Mouse (Mus musculus): ENCODE measurements around the gene Lgals4. TPM values are rescaled to one million over a fixed set of nuclear protein-coding genes. Genes with fewer than 3 reads are reported as not detected.

The Lgals4 gene
- polyA plus RNA-seq, 1 experiment from 2014 or later = 8.2 TPM

DNA sequence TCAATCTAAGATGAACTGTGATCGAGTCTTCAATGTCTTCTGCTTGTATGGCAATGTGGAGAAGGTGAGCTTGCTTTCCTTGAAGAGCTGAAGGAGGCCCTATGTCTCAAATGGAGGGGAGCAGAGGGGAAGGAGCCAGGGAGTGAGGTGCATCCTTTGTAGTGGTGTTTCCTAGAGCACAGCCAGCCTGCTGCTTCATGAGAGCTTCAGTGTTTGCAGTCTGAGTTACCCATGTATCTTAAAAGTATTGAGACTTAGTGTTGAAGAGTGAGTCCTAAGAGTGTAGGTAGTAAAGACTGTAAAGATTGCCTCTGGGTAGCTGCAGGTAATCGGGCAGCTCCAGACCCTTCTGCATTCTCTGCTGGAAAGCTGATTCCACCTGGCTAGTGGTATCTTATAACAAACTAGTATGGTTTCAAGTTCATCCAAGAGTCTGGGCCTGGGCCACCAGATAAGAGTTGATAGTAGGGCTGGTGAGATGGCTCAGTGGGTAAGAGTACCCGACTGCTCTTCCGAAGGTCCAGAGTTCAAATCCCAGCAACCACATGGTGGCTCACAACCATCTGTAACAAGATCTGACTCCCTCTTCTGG, 14.7 kb upstream of the Lgals4 start:
- H3K4me1 ChIP-seq = peaks cover 35% of the 10 kb centered on the region
- WGBS = 87% methylated on average over 4 of the region's 4 CpGs

DNA sequence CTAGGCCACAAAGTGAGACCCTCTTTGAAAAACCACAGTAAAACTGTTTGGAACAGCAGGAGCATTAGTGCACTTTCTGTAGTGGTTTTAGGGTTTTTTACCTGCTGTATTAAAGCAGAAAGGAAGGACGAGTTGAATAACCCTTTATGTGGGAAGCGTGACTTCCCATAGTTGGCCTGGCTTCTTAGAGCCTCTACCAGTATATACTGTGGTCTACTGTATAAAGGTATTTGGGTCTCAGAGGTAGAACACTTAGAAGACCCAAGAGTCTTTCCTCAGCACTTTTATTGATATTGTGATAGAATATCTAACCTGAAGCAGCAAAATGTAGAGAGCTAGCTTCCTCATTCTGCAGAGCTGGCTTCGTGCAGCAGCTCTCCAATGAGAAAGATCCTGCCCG, 14.1 kb upstream of the Lgals4 start:
- Histone ChIP-seq H3K36me3 (replicated peaks) (peaks cover 75% of the 10 kb centered on the region), H3K9me3 (no peaks in the 10 kb centered on the region), H3K27me3 (replicated peaks) (no peaks in the 10 kb centered on the region), H3K4me1 (peaks cover 38% of the 10 kb centered on the region), H3K9ac (no peak overlapping the region), H3K4me2 (no peak overlapping the region), H3K27ac (0 out of 2 replicates have a peak overlapping the region, but pooled peaks have one; percentile 41), H3K4me3 (no peak overlapping the region)
- 79% methylated on average over 4 of the region's 4 CpGs for WGBS
- no peak for ATAC-seq (replicated peaks)

More for the DNA sequence above, 14.7 kb upstream of the Lgals4 start:
- no peak overlapping the region for H3K4me2 ChIP-seq
- peaks cover 81% of the 10 kb centered on the region for H3K36me3 ChIP-seq (replicated peaks)
- H3K4me3 ChIP-seq = no peak overlapping the region
- H3K27ac ChIP-seq = no peak overlapping the region
- H3K27me3 ChIP-seq (replicated peaks) = no peaks in the 10 kb centered on the region
- no peak for ATAC-seq (replicated peaks)
- no peaks in the 10 kb centered on the region for H3K9me3 ChIP-seq
- H3K9ac ChIP-seq = no peak overlapping the region

DNA sequence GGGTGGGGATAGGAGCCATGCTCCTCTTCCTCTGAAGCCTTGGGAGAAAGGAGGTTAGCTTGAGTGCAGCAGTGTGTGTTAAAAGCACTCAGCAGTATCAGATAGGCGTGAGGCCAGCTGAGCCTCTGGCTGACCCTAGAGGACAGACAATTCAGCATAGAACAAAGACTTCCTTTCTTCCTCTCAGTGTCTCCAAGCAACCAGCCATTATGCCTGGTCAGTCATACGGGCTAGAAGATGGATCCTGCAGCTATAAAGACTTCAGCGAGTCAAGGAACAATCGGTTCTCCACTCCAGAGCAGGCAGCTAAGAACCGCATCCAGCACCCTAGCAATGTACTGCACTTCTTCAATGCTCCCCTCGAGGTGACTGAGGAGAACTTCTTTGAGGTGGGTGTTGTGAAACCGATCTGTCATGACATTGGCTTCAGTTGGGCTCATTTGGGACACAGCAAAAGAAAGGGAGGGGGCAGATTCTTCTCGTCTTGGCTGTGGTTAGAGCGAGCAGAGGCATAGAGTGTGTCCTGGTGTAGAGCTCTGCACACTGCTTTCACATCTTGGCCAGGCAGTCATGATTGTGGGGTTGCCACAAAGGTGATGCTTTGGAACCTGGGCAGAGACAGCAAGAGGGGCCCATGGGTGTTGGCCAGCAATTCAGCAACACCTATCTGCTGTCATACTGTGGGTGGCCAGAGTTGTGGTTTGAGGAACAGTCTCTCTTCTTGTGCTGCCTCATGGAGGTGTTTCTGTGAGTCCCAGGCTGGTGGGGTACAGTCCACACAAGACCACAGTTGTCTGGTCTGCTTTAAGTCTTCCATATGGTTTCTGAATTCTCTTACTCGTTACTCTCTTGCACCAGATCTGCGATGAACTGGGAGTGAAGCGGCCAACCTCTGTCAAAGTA, 13.0 kb upstream of the Lgals4 start:
- Histone ChIP-seq H3K4me1 (peaks cover 45% of the 10 kb centered on the region), H3K9ac (no peak overlapping the region), H3K36me3 (replicated peaks) (peaks cover 64% of the 10 kb centered on the region), H3K9me3 (no peaks in the 10 kb centered on the region), H3K4me2 (no peak overlapping the region), H3K27me3 (replicated peaks) (no peaks in the 10 kb centered on the region), H3K27ac (peak overlapping the region; percentile 41), H3K4me3 (no peak overlapping the region)
- ATAC-seq (replicated peaks) = no peak
- WGBS = 34% methylated on average over 12 of the region's 12 CpGs

DNA sequence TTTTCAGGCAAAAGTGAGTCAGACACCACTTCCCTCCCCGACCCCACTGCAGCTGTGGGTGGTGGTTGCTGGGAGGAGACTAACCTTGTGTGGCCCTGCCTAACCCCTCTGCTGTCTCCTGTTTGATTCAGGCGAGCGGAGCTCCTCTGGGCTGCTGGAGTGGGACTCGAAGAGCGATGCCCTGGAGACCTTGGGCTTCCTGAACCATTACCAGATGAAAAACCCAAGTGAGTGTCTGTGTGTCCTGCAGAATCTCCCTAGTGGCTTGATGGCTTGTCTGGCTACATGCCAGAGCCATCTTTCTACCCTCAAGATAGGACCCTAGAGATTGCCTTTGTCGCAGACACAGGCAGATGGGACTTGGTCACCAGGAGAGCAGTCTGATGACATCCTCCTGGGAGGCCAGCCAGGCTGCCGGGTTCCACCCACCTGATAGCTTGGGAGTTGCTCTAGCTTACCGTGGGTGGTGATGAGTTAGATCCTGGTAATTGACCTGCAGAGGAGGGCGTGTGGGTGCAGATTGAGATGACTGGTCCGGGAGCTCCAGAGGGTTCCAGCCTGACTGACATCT, 12.3 kb upstream of the Lgals4 start:
- Histone ChIP-seq H3K27ac (peak overlapping the region; percentile 41; the same call in 1 of the 2 replicates), H3K9ac (no peak overlapping the region), H3K9me3 (no peaks in the 10 kb centered on the region), H3K27me3 (replicated peaks) (no peaks in the 10 kb centered on the region), H3K4me1 (peaks cover 45% of the 10 kb centered on the region), H3K4me3 (no peak overlapping the region), H3K36me3 (replicated peaks) (peaks cover 57% of the 10 kb centered on the region), H3K4me2 (no peak overlapping the region)
- 63% methylated on average over 10 of the region's 10 CpGs for WGBS
- ATAC-seq (replicated peaks) = no peak

DNA sequence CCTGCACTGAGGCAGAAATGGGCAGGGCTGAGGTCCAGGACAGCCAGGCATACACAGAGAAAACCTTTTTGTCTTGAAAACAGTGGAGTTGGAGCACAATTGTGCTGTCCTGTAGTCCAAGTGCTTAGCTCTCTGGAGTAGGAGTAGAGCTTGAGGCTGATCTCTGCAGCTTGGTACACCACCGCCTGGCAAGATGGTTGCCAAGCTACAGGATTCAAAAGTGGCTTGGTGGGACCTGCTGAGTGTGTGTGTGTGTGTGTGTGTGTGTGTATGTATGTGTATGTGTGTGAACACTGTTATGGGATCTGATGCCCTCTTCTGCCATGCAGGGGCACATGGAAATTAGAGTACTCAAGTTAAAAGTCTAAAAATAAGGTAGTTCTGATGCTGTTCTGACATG, 11.1 kb upstream of the Lgals4 start:
- no peak overlapping the region for H3K4me2 ChIP-seq
- no peak overlapping the region for H3K4me3 ChIP-seq
- ATAC-seq (replicated peaks) = no peak
- 69% methylated on average over 1 of the region's 1 CpGs for WGBS
- peaks cover 45% of the 10 kb centered on the region for H3K36me3 ChIP-seq (replicated peaks)
- H3K4me1 ChIP-seq = peaks cover 35% of the 10 kb centered on the region
- no peaks in the 10 kb centered on the region for H3K27me3 ChIP-seq (replicated peaks)
- no peaks in the 10 kb centered on the region for H3K9me3 ChIP-seq
- no peak overlapping the region for H3K9ac ChIP-seq
- no peak overlapping the region for H3K27ac ChIP-seq

DNA sequence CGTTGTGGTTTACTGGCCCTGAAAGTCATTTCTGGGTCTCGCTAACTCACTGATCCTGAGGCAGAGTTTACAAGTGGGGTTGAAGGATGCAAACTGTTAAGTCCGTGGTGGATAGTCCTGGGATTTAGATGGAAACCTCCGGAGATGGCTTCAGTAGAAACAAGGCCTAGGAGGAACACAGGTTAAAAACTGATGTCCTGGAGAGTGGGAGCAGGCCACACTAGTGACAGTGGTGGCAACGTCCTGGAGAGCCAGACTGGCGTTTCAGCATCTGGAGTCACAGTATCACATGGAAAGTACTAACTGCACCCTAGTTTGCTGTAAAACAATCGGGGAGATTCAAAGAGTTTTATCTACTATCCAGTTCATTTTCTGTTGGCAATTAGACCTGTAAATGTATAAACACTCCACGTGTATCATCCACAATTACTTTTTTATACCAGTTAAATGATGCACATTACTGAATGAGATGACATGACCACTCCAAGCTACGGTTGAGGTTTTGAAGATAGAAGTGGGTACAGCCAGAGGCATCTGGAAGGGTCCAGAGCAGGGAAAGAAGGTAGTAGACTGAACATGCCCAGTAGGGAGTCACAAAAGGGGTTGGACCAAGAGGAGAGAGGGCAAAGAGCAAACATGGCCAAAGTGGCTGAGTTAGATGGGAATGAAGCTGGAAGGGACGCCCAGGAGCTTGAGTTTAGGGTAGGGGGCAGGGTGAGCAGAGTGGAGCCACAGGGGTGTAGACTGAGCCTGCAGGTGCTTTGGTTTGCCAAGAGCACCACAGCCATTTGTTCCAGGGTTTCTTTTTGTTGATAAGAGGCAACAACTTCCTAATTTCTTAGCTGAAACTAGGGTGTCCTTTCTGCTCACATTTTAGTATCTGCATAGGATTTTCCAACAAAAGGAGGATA, 10.4 kb upstream of the Lgals4 start:
- 64% methylated on average over 10 of the region's 10 CpGs for WGBS
- ATAC-seq (replicated peaks) = no peak
- Histone ChIP-seq H3K9ac (no peak overlapping the region), H3K4me3 (no peak overlapping the region), H3K4me1 (peaks cover 33% of the 10 kb centered on the region), H3K27me3 (replicated peaks) (no peaks in the 10 kb centered on the region), H3K27ac (no peak overlapping the region), H3K36me3 (replicated peaks) (peaks cover 40% of the 10 kb centered on the region), H3K9me3 (no peaks in the 10 kb centered on the region), H3K4me2 (no peak overlapping the region)

DNA sequence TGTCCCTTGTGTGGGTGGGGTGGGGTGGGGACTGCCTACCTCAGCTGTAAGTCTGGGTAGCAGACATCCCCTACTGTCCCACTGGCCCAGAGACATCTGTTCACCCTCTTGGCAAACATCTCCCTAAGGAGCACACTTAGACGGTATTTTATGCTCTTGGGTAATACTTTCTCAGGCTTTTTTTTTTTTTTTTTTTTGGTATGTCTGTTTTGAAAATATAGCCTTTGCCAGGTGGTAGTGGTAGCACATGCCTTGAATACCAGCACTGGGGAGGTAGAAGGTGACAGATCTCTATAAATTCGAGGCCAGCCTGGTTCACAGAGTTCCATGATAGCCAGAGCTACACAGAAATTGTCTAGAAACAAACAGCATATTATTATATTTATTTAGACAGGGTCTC, 9.7 kb upstream of the Lgals4 start:
- Histone ChIP-seq H3K9me3 (no peaks in the 10 kb centered on the region), H3K9ac (no peak overlapping the region), H3K4me1 (peaks cover 33% of the 10 kb centered on the region), H3K27ac (0 out of 2 replicates have a peak overlapping the region, but pooled peaks have one; percentile 25), H3K4me3 (no peak overlapping the region), H3K27me3 (replicated peaks) (no peaks in the 10 kb centered on the region), H3K36me3 (replicated peaks) (peaks cover 34% of the 10 kb centered on the region), H3K4me2 (no peak overlapping the region)
- 46% methylated on average over 2 of the region's 2 CpGs for WGBS
- no peak for ATAC-seq (replicated peaks)

DNA sequence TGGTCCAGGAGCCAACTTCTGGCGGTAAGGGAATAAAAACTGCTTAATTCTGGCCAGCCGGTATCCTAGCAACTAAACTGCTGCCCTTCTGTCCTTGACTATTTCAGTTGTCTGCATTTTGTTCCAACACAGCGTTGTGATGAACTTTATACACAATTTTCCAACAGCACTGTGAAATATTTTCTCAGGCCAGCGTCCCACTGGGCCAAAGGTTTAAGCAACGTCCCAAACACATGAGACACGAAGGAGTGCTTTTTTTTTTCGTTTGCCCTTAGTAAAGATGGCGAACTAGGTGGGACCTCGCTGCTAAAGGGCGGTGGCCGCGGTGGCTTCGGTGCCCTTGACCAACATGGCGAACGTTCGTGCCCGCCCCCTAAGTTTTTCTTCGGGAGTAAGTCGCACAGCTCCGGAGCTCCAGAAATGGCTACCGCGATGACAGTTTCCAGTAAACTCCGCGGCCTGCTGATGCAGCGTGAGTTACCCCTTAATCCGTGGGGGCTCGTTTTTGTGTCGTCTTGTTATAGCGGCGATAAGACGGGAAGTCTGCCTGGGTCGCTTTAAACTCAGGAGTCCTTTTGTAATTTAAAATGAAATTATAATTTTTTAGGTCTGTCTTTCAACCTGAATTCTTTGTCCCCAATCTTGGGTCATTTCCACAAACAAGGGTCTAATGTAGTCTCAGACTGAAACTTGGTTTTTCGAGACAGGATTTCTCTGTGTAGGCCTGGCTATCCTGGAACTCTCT, 8.5 kb upstream of the Lgals4 start, which contains the start of gene Ech1:
Ech1 (plus strand) TSS at position 277 of the 745 bp plus-strand sequence.
- peak; percentile 86 for ATAC-seq (replicated peaks)
- H3K36me3 ChIP-seq (replicated peaks) = peaks cover 28% of the 10 kb centered on the region
- H3K27ac ChIP-seq = peak within 1 kb of the TSS; percentile 71
- peak within 1 kb of the TSS; percentile 50 for H3K4me3 ChIP-seq
- H3K27me3 ChIP-seq (replicated peaks) = no peaks in the 10 kb centered on the region
- no peaks in the 10 kb centered on the region for H3K9me3 ChIP-seq
- peak within 1 kb of the TSS; percentile 59 for H3K4me2 ChIP-seq
- peaks cover 26% of the 10 kb centered on the region for H3K4me1 ChIP-seq
- peak within 1 kb of the TSS; percentile 49 for H3K9ac ChIP-seq
- 2% methylated on average over 33 of the region's 33 CpGs for WGBS

DNA sequence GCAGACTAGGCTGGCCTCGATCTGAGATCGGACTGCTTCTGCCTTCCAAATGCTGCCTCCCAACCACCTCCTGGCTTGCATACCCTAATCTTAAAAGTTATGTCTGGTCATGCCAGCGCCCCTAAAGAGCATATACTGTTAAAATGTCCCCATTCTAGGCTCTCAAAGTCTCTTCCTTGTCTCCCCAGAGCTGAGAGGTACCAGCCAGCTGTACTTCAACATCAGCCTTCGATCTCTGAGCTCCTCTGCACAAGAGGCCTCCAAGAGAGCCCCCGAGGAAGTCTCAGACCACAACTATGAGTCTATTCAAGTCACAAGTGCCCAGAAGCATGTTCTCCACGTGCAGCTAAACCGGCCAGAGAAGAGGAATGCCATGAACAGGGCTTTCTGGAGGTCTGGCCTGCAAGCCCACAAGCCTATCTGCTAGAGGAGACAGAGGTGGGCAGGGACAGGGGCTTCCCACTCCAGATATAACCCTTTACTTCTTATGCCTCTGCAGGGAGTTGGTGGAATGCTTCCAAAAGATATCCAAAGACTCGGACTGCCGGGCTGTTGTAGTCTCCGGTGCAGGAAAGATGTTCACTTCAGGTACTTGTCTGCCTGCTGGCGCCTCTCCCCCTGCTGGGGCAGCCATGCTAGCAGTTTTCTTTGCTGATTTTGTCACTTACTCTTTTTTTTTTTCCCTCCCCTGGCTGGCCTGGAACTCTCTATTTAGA, 7.8 kb upstream of the Lgals4 start:
- 61% methylated on average over 11 of the region's 11 CpGs for WGBS
- no peaks in the 10 kb centered on the region for H3K27me3 ChIP-seq (replicated peaks)
- peak overlapping the region; percentile 71 for H3K27ac ChIP-seq
- peak overlapping the region; percentile 49 for H3K9ac ChIP-seq
- 0 out of 2 replicates have a peak, but pooled peaks have one; percentile 18 for ATAC-seq (replicated peaks)
- peaks cover 26% of the 10 kb centered on the region for H3K36me3 ChIP-seq (replicated peaks)
- H3K4me3 ChIP-seq = peak overlapping the region; percentile 50
- H3K4me1 ChIP-seq = peaks cover 22% of the 10 kb centered on the region
- no peaks in the 10 kb centered on the region for H3K9me3 ChIP-seq
- H3K4me2 ChIP-seq = peak overlapping the region; percentile 59

DNA sequence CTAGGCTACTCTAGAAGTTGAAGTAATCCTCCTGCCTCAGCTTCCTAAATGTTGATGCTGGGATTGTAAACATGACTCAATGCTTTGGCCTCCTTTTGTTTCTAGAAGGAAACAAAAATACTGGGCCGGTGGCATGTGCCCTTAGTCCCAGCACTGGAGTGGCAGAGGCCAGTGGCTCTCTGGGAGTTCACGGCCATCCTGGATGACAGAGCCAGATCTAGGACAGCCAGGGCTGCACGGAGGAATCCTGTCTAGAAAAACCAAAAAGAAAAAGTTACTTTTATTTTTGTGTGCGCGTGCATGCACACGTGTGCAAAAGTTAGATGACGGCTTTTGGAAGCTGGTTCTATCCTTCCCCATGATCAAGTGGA, 7.3 kb upstream of the Lgals4 start:
- H3K4me2 ChIP-seq = peak overlapping the region; percentile 59; the same call in 1 of the 2 replicates

More for the DNA sequence above, 7.3 kb upstream of the Lgals4 start:
- H3K4me1 ChIP-seq = peaks cover 20% of the 10 kb centered on the region
- no peaks in the 10 kb centered on the region for H3K9me3 ChIP-seq
- H3K27ac ChIP-seq = no peak overlapping the region
- no peaks in the 10 kb centered on the region for H3K27me3 ChIP-seq (replicated peaks)
- peaks cover 24% of the 10 kb centered on the region for H3K36me3 ChIP-seq (replicated peaks)
- ATAC-seq (replicated peaks) = no peak
- H3K9ac ChIP-seq = no peak overlapping the region
- WGBS = 94% methylated on average over 7 of the region's 7 CpGs
- H3K4me3 ChIP-seq = no peak overlapping the region; the same call in 1 of the 2 replicates

Measured in midbrain, embryonic 15.5 days (tissue).